Mouse (Mus musculus) hindbrain, embryonic 10.5 days (tissue): ENCODE results near the gene Ncan. TPM values are rescaled to one million over a fixed set of nuclear protein-coding genes. Genes with fewer than 3 reads are reported as not detected.

Source experiments
- DNase-seq: peaks from one replicate; pipeline ENCODE4 v3.0.0-alpha.2; 2017; ENCODE audit warnings: low spot score
- H3K27ac ChIP-seq: fragments of 300-500 bp; sonication (generic); 2 replicates; pipeline ENCODE4 v1.5.1; 2016; ENCODE audit warnings: mild to moderate bottlenecking, moderate library complexity
- H3K27me3 ChIP-seq: fragments of 300-500 bp; sonication (generic); 2 replicates; pipeline ENCODE4 v1.6.1; 2016; ENCODE audit warnings: mild to moderate bottlenecking; ENCODE audit not compliant: poor library complexity, insufficient read depth, severe bottlenecking
- H3K36me3 ChIP-seq: fragments of 300-500 bp; sonication (generic); 2 replicates; pipeline ENCODE4 v1.6.1; 2016; ENCODE audit warnings: mild to moderate bottlenecking, moderate library complexity
- H3K4me1 ChIP-seq: fragments of 300-500 bp; sonication (generic); replicated peaks from 2 replicates; pipeline ENCODE4 v1.6.1; 2016; ENCODE audit warnings: mild to moderate bottlenecking
- H3K4me3 ChIP-seq: fragments of 300-500 bp; sonication (generic); 2 replicates; pipeline ENCODE4 v1.5.1; 2016; ENCODE audit warnings: mild to moderate bottlenecking, moderate library complexity
- H3K9me3 ChIP-seq: fragments of 300-500 bp; sonication (generic); 2 replicates; pipeline ENCODE4 v1.6.1; 2016; ENCODE audit warnings: mild to moderate bottlenecking, moderate library complexity
- WGBS: fragments of 180-500 bp; shearing (Covaris S2); methylation state at CpG from one replicate; pipeline ENCODE4 v1.1.7; 2016; 5-methylcytosine and 5-hydroxymethylcytosine counted together
- polyA plus RNA-seq: library from polyadenylated mRNA; unstranded; fragments of >200 nt; fragmentation: Nextera tagmentation; extraction: Ambion mirVana; gene quantifications from 2 replicates; pipeline ENCODE4 v1.2.1, GENCODE M21; 2016

Ncan gene
- polyA plus RNA-seq, 1 experiment from 2014 or later: 67.1 TPM

DNA sequence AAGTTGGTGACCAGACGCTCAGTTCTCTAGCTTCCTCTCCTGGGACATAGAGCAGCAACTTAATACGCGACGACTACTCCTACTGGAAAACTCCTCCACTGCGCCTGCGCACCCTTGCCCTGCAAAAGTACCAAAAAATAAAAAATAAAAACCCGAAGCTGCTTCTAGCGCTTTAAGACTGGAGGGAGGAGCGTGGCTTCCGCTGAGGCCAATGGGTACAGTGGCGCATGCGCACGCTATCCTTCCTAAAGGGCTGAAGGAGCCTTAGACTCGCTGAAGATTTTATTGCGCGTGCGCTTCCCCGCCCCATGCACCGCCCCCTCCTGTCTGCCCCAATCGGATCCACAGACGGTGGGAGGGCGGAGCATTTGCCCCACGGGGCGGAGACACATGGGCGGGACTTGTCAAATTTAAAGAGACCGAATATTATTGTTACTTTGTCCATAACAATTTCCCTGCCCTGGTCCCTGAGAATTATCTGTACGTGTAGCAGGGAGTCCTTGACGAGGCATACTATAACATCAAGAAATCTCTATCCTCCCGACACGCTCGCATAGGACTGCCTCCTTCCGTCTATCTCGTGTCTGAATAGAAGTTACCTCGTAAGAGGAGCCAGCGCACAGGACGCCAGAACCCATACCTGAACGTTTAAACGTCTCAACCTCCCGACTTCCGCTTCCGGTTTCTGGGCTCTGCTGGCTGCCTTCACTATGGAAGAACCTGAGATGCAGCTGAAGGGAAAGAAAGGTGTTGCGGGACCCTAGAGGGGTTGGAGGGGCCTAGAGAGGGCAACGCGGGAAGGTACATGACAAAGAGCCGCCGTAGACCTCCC lies 18.6 kb upstream of the Ncan start, which contains the start of the genes Rfxank, Borcs8 and Mef2b:
Gene Rfxank, minus strand, starts transcription at position 129 of the 832 bp plus-strand sequence.
Gene Borcs8, plus strand, starts transcription at position 474 of the 832 bp plus-strand sequence.
Gene Mef2b, plus strand, starts transcription at position 686 of the 832 bp plus-strand sequence.
- Histone ChIP-seq H3K9me3 (no peaks in the 10 kb centered on the region), H3K27ac (peak within 1 kb of the TSS; percentile 88), H3K4me1 (peaks cover 22% of the 10 kb centered on the region), H3K36me3 (peaks cover 57% of the 10 kb centered on the region), H3K4me3 (peak within 1 kb of the TSS; percentile 79), H3K27me3 (no peaks in the 10 kb centered on the region)
- peak; percentile 99 for DNase-seq
- WGBS: under 1% methylated on average over 46 of the region's 46 CpGs

DNA sequence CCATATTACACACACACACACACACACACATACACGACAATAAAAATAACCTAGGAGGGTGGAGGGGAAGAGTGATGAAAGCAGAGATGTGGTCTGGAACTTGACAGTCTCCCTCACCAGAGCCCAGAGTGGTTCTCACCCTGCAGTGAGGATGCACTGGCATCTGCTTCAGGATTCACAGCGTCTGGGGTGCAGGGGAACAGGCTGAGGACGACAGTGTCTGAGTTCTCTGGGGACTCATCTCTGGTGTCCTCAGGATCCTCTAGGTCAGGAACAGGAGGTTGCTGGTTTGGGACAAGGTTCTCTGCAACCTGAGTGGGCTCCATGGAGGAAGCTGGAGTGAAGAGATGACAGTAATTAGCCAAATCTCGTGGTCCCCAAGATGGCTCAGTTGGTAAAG lies 17.2 kb upstream of the Ncan start:
- no peak for DNase-seq
- H3K36me3 ChIP-seq: peaks cover 57% of the 10 kb centered on the region
- 84% methylated on average over 4 of the region's 4 CpGs for WGBS

DNA sequence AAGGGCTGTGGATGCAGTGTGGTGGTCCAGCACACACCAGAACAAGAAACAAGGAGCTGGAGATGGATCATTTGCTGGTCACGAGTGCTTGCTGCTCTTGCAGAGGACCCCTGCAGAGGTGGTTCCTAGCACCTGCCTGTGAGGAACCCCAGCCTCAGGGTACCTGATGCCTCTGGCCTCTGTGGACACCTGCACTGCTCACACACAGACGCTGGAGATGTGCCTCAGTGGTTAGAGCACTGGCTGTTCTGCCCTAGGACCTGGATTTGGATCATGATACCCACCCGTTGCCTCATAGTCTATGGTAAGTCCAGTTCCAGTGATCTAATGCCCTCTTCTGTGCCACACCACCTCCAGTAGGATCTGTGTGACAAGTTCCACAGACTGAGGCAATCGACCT lies 15.9 kb upstream of the Ncan start:
- Histone ChIP-seq H3K4me3 (no peak overlapping the region), H3K4me1 (peaks cover 32% of the 10 kb centered on the region), H3K36me3 (peaks cover 51% of the 10 kb centered on the region), H3K27ac (no peak overlapping the region), H3K27me3 (no peaks in the 10 kb centered on the region), H3K9me3 (no peaks in the 10 kb centered on the region)
- no peak for DNase-seq
- WGBS: 81% methylated on average over 4 of the region's 4 CpGs

More for the DNA sequence above, 17.2 kb upstream of the Ncan start:
- peaks cover 22% of the 10 kb centered on the region for H3K4me1 ChIP-seq
- H3K27ac ChIP-seq: 0 out of 2 replicates have a peak overlapping the region, but pooled peaks have one; percentile 88
- H3K27me3 ChIP-seq: no peaks in the 10 kb centered on the region
- H3K4me3 ChIP-seq: peak overlapping the region; percentile 79
- H3K9me3 ChIP-seq: no peaks in the 10 kb centered on the region

DNA sequence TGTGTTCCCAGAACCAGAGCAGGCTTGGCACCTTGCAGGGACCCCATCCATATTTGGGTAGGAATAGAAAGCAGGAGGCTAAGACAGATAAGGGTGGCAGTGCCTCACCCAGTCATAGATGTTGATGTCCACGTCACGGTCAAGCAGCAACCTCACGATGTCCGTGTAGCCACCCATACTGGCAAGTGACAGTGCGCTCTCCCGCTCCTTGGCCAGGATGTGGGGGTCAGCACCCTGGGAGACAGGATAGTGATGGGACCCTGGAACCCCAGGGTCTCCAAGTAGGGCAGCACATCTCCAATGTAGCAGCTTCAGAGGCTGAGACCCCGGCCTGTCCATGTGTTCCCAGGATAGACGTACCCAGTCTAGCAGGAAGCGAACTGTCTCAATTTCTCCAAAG lies 14.3 kb upstream of the Ncan start:
- Histone ChIP-seq H3K4me1 (peaks cover 27% of the 10 kb centered on the region), H3K27ac (no peak overlapping the region), H3K9me3 (no peaks in the 10 kb centered on the region), H3K36me3 (peaks cover 51% of the 10 kb centered on the region), H3K4me3 (no peak overlapping the region), H3K27me3 (no peaks in the 10 kb centered on the region)
- 95% methylated on average over 9 of the region's 9 CpGs for WGBS
- no peak for DNase-seq

DNA sequence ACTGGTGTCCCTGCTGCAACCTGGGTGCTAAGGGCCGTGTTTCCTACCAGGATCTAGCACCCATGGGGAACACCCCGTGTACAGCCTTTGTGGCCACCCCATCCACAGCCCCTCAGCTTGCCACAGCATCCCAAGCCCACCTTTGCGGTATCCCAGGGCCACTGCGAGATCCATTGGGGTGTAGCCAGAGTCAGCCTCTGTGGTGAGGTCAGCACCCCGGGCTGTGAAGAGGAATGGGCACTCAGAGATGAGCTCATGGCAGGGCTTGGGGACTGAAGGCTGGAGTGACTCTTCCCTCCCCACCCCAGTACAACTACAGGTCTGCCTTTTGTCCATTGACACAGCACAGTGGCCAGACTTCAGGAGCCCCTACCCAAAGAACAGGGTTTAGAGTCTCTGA lies 13.4 kb upstream of the Ncan start:
- WGBS: 89% methylated on average over 5 of the region's 5 CpGs
- DNase-seq: no peak
- H3K27me3 ChIP-seq: no peaks in the 10 kb centered on the region
- peaks cover 29% of the 10 kb centered on the region for H3K4me1 ChIP-seq
- H3K4me3 ChIP-seq: no peak overlapping the region
- no peaks in the 10 kb centered on the region for H3K9me3 ChIP-seq
- peaks cover 51% of the 10 kb centered on the region for H3K36me3 ChIP-seq
- H3K27ac ChIP-seq: no peak overlapping the region

DNA sequence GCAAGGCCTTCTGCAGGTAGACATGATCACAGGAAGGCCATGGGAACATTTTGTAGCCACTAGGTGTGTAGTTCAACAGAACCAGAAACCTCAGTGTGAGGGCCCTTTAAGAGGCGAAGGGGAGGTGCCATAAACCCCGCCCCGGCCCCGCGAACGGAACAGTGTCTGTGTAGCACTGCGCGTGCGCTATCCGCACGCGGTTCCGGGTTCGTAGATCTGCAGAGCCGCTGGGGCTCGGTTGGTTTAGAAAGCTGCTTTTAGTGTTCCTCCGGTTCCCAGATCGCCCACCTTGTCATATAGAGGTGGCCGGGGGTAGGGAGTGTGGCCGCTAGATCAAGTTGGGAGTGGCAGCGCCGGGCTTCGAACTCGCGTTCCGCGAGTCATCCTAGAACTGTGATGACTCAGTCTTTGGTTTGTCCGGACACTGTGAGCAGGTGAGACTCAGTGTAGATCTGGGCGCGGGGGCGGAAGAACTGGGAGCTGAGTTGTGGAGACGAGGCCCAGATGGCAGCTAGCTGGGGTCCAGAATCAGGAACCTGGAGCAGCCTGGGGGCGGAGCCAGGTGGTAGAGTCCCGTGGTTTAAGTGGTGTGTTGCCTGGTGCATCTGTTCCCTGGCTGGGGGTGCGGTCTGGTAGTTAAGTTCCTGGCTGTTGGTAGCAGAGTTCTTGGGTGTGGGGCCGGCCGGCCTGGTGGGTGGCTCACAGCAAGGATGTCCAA lies 10.7 kb upstream of the Ncan start, which contains the start of gene Nr2c2ap:
Gene Nr2c2ap, plus strand, starts transcription at position 168 of the 718 bp plus-strand sequence.
- H3K27me3 ChIP-seq: no peaks in the 10 kb centered on the region
- H3K36me3 ChIP-seq: peaks cover 41% of the 10 kb centered on the region
- peak; percentile 84 for DNase-seq
- 2% methylated on average over 37 of the region's 37 CpGs for whole genome bisulfite sequencing
- H3K4me1 ChIP-seq: peaks cover 18% of the 10 kb centered on the region
- H3K4me3 ChIP-seq: peak within 1 kb of the TSS; percentile 68
- H3K27ac ChIP-seq: peak within 1 kb of the TSS; percentile 81
- no peaks in the 10 kb centered on the region for H3K9me3 ChIP-seq

DNA sequence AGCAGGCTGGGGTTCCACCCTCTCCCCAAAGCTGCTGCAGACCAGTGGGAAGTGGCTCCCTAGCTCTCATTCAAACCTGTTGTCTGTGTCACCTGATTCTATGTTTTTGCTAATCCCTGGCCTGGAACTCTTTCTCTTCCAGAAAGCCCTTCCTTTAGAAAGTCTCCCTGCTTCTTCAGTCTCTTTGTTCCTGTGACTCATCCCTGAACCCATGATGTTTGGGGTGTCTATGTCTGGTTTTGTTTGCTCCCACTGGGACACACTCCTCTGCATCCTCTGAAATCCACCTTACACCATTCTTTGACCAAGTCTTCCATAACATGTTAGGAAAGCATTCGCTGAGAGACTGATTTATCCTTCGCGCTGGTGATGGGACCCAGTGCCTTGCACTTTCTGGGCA lies 9.4 kb upstream of the Ncan start:
- H3K4me1 ChIP-seq: peaks cover 18% of the 10 kb centered on the region
- H3K27me3 ChIP-seq: no peaks in the 10 kb centered on the region; the same call in 1 of the 2 replicates
- no peak overlapping the region for H3K27ac ChIP-seq
- no peaks in the 10 kb centered on the region for H3K9me3 ChIP-seq
- H3K36me3 ChIP-seq: peaks cover 29% of the 10 kb centered on the region
- no peak for DNase-seq
- 83% methylated on average over 3 of the region's 3 CpGs for WGBS
- no peak overlapping the region for H3K4me3 ChIP-seq

DNA sequence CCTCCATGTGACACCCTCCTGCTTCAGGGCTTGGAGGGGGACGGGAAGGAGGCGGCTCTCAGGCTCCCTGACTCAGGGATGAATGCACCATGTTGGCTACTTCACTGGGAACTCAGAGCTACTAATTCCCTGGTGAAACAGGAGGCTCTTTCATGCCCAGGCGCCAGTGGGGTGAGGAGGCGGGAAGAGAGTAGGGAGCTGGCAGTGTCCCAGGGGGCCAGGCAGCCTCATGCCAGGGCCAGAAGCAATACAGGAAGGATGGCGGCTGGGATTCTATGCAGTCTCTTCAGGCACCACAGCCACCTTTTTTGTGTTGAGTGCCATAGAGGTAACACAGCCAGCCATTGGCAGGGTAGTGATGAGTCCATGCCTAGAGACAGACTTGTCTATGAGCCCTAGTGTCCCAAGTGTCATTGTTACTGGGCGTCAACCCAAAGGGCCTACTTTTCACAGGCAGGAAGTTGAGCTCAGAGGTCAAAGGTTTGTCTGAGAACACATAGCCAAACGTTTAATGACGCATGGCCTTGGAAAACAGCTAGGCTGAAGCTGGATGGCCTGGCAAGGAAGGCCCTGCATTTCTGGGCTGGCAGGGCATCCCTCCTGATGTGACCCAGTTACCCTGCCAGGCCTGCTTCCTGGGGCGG lies 8.8 kb upstream of the Ncan start:
- no peak for DNase-seq
- WGBS: 70% methylated on average over 9 of the region's 9 CpGs
- H3K4me1 ChIP-seq: peaks cover 18% of the 10 kb centered on the region
- H3K9me3 ChIP-seq: no peaks in the 10 kb centered on the region
- no peak overlapping the region for H3K27ac ChIP-seq
- no peak overlapping the region for H3K4me3 ChIP-seq
- no peaks in the 10 kb centered on the region; the same call in 1 of the 2 replicates for H3K27me3 ChIP-seq
- H3K36me3 ChIP-seq: peaks cover 22% of the 10 kb centered on the region

DNA sequence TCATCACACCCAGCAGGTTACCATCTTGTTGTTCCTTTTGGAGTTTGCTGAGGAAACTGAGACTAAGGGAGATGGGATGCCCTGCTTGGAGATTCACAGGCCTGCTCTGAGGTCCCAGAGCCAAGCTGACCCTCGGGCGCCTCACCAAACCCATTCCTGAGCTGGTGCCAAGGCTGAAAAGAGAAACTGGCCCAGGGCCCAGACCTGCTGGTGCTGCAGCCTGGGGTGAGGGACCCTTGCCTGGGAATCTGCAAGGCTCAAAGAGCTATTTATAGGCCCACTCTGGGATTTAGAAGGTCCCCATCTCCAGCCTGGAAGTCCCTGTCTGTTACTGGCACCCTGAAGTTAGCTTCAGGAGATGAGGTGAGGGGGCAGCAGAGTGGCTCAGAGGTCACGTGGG lies 7.8 kb upstream of the Ncan start:
- H3K4me1 ChIP-seq: peaks cover 18% of the 10 kb centered on the region
- no peaks in the 10 kb centered on the region for H3K9me3 ChIP-seq
- H3K4me3 ChIP-seq: no peak overlapping the region
- no peak overlapping the region for H3K27ac ChIP-seq
- WGBS: 73% methylated on average over 3 of the region's 3 CpGs
- peaks cover 12% of the 10 kb centered on the region for H3K36me3 ChIP-seq
- H3K27me3 ChIP-seq: peaks cover 4% of the 10 kb centered on the region; the same call in 1 of the 2 replicates
- no peak for DNase-seq

DNA sequence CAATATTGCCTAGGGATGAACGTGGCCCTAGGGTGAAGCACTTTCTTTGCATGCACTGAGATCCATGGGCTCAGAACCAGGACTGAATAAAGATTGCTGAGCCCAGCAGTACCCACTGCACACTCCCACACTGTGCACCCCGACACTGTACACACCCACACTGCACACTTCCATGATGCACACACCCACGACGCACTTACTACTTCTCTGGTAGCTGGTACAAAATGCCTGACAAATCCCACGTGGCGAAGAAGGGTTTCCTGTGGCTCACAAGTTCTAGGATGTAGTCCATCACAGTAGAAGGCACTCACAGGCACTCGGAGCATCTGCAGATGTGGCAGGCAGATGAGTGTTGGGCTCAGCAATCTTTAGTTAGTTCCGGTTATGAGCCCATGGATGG lies 4.3 kb upstream of the Ncan start:
- peaks cover 21% of the 10 kb centered on the region for H3K27me3 ChIP-seq
- whole genome bisulfite sequencing: 65% methylated on average over 8 of the region's 8 CpGs
- H3K4me3 ChIP-seq: no peak overlapping the region
- DNase-seq: no peak
- H3K4me1 ChIP-seq: peaks cover 15% of the 10 kb centered on the region
- H3K36me3 ChIP-seq: no peaks in the 10 kb centered on the region
- no peaks in the 10 kb centered on the region for H3K9me3 ChIP-seq
- no peak overlapping the region for H3K27ac ChIP-seq

DNA sequence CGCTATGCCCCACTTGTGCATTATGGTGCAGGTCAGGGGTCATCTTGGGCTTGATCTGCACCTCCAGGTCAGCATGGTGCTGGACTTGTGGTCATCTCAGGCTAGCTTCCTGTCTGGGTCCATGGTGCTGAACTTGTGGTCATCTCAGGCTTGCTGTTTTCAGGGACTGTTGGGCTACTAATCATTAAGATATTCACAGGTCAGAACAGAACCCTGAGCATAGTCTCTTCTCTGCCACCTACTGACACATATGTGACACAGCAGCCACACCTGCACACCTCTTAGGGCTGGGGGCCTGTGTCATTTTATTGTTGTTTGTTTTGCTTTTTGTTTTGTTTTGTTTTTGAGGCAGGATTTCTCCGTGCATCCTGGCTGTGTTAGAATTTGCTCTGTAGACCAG lies 2.2 kb upstream of the Ncan start:
- Histone ChIP-seq H3K27me3 (peaks cover 42% of the 10 kb centered on the region), H3K27ac (no peak overlapping the region), H3K36me3 (no peaks in the 10 kb centered on the region), H3K9me3 (no peaks in the 10 kb centered on the region), H3K4me3 (no peak overlapping the region), H3K4me1 (peaks cover 34% of the 10 kb centered on the region)
- no peak for DNase-seq
- 65% methylated on average over 2 of the region's 2 CpGs for WGBS
